Mouse (Mus musculus) gastrocnemius, adult 18-20 months (tissue): ENCODE results near the gene Dlx2. TPM values are rescaled to one million over a fixed set of nuclear protein-coding genes. Genes with fewer than 3 reads are reported as not detected.
A peak's percentile ranks its signal among the peaks of the same experiment; 100 is the strongest.

ENCODE experiments used
- DNase-seq: peaks from one replicate; pipeline ENCODE4 v3.0.0; 2021; ENCODE audit warnings: low spot score
- total RNA-seq, 2 experiments: library from RNA; stranded (reverse); gene quantifications; 2 replicates each; pipeline ENCODE4 v1.2.3; 2021

The Dlx2 gene
- total RNA-seq, 2 experiments from 2014 or later, result not detected

- DNase-seq, result no peak
Measured at GRCm38 (mm10) chr2:71512326-71512725, 34.2 kb downstream of the Dlx2 start.

GRCm38 (mm10) chr2:71511209-71511608, 35.3 kb downstream of the Dlx2 start:
- no peak for DNase-seq

- no peak for DNase-seq
Measured at GRCm38 (mm10) chr2:71504852-71505251, 41.7 kb downstream of the Dlx2 start.

- peak; percentile 10 for DNase-seq
Measured at GRCm38 (mm10) chr2:71499276-71500230, 47.0 kb downstream of the Dlx2 start.

- DNase-seq, result no peak
Measured at GRCm38 (mm10) chr2:71497175-71497574, 49.4 kb downstream of the Dlx2 start.

- no peak for DNase-seq
Measured at GRCm38 (mm10) chr2:71494971-71495370, 51.6 kb downstream of the Dlx2 start.

GRCm38 (mm10) chr2:71494503-71494902, 52.1 kb downstream of the Dlx2 start:
- DNase-seq, result no peak

Other genes starting within 250 kb of the Dlx2 start
- 100 to 1,000 TPM; 379 to 427 TPM for gene Slc25a12, start 179.0 kb downstream of the Dlx2 start, total RNA-seq
- gene Hat1, start 157.8 kb downstream of the Dlx2 start, total RNA-seq, result 10 to 100 TPM; 16.7 to 18.4 TPM
- gene Metap1d, start 93.5 kb downstream of the Dlx2 start, total RNA-seq, result 10 to 100 TPM; 25.2 to 30.6 TPM
- gene Dlx1, start 18.6 kb downstream of the Dlx2 start, total RNA-seq, result not detected
- gene Itga6, start 198.9 kb upstream of the Dlx2 start, total RNA-seq, result 10 to 100 TPM; 14.2 to 18.3 TPM